Mouse (Mus musculus) urinary bladder, postnatal 36 days (tissue): Measurements from ENCODE around the gene Trim34b.
A peak's percentile ranks its signal among the peaks of the same experiment; 100 is the strongest.
"Not testable (repeated sequence)": the region's sequence is repeated elsewhere in the genome, so short reads cannot be mapped to it uniquely, and the experiment has no call there.

Source experiments
- DNase-seq, 2 experiments: peaks; one replicate each; pipeline ENCODE4 v3.0.0; 2022; ENCODE audit warnings: low spot score in 2 of 2, mixed read lengths in 1 of 2

The Trim34b gene

GRCm38 (mm10) chr7:104329171-104329570 lies at the start of gene Trim34b:
TSS of gene Trim34b (plus strand) at chr7:104329471.
- not testable (repeated sequence) for DNase-seq

GRCm38 (mm10) chr7:104287576-104288443 lies 41.5 kb upstream of the Trim34b start, which contains the start of gene Trim5:
TSS of gene Trim5 (minus strand) at chr7:104288094.
- peak in 1 of 2 experiments; percentile 2 for DNase-seq

- DNase-seq, result no peak
Observed at GRCm38 (mm10) chr7:104290641-104291040, 38.6 kb upstream of the Trim34b start.

GRCm38 (mm10) chr7:104291638-104292400 lies 37.5 kb upstream of the Trim34b start:
- no peak for DNase-seq

GRCm38 (mm10) chr7:104314796-104315353 lies 14.4 kb upstream of the Trim34b start:
- no peak for DNase-seq

GRCm38 (mm10) chr7:104315369-104316080 lies 13.7 kb upstream of the Trim34b start, which contains the start of gene Trim12a:
TSS of gene Trim12a (minus strand) at chr7:104315466.
- not testable (repeated sequence) for DNase-seq

GRCm38 (mm10) chr7:104322028-104322427 lies 7.2 kb upstream of the Trim34b start:
- no peak for DNase-seq

- DNase-seq, result not testable (repeated sequence)
Observed at GRCm38 (mm10) chr7:104335547-104335946, 6.3 kb downstream of the Trim34b start.

- DNase-seq, result not testable (repeated sequence)
Observed at GRCm38 (mm10) chr7:104340744-104341143, 11.5 kb downstream of the Trim34b start.

GRCm38 (mm10) chr7:104348043-104348442 lies 18.8 kb downstream of the Trim34b start:
- DNase-seq, result not testable (repeated sequence)

- DNase-seq, result peak; percentile 52 to 70
Observed at GRCm38 (mm10) chr7:104352717-104353599, 23.7 kb downstream of the Trim34b start, which contains the start of gene Trim12c. TSS of gene Trim12c (minus strand) at chr7:104353362.

GRCm38 (mm10) chr7:104353600-104353967 lies 24.3 kb downstream of the Trim34b start:
- DNase-seq, result no peak

- no peak for DNase-seq
Observed at GRCm38 (mm10) chr7:104366339-104366738, 37.1 kb downstream of the Trim34b start.

GRCm38 (mm10) chr7:104369736-104370414 lies 40.6 kb downstream of the Trim34b start, which contains the start of gene Trim30b:
TSS of gene Trim30b (minus strand) at chr7:104369884.
- no peak for DNase-seq
